Mouse (Mus musculus): ENCODE results near the gene Nfkbib. TPM values are rescaled to one million over a fixed set of nuclear protein-coding genes. Genes with fewer than 3 reads are reported as not detected.

Nfkbib gene
- total and polyA plus RNA-seq, 3 experiments, result 30.5 to 101 (median 59.3) TPM

DNA sequence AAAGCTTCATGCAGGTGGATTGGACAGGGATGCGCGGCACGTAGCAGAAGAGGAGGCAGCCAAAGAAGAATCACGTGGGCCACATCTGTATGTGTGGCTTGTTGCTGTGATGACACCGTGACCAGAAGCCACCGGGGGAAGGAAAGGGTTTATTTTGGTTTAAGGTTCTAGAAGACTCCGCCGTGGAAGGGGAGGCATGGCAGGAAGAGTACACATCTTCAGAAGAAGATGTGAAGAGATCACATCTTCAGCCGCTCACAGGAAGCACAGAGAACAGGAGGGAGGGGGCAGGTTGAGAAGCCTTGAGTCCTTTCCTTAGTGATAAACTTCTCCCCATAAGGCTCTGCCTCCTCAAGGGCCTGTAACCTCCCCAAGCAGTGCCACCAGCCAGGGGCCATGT is 32.7 kb upstream of the Nfkbib start:
- Histone ChIP-seq H3K79me2 (replicated peaks; ENCODE audit: control insufficient read depth, extremely low read depth, insufficient read depth, poor library complexity, severe bottlenecking) (peaks cover 12% of the 10 kb centered on the region), H3K4me2 (ENCODE audit: insufficient read depth, low read depth, poor library complexity, severe bottlenecking) (no peak overlapping the region), H3K4me3 (replicated peaks in 1 of 3; ENCODE audit: low read depth in 2 of 3, low read length in 2 of 3, poor library complexity in 1 of 3) (no peak overlapping the region), H3K36me3 (replicated peaks in 1 of 2; ENCODE audit: control insufficient read depth in 1 of 2, insufficient read depth in 1 of 2, low read length in 1 of 2) (peaks cover 21 to 32% of the 10 kb centered on the region in 2 experiments), H3K9ac (ENCODE audit: insufficient read depth, low read depth) (no peak overlapping the region), H3K27me3 (replicated peaks) (no peaks in the 10 kb centered on the region), H3K27ac (ENCODE audit: insufficient read depth, low read depth) (no peak overlapping the region), H3K9me3 (replicated peaks; ENCODE audit: low read length) (no peaks in the 10 kb centered on the region), H3K4me1 (ENCODE audit: control insufficient read depth in 1 of 2, insufficient read depth in 2 of 2) (peaks cover 14 to 42% of the 10 kb centered on the region in 2 experiments)
- dilution Hi-C loops (cut with MboI; ENCODE audit: extremely low pct_ligation_motif_present, extremely low pct_unique_long_range_greater_than_20kb, low sequenced_read_pairs) (no loop called here), in situ Hi-C loops (cut with MboI; ENCODE audit: low pct_ligation_motif_present, low pct_unique_long_range_greater_than_20kb, low sequenced_read_pairs) (loop anchor here (5.0 to 25.0 kb wide), 2 partner anchors 67 to 237 kb away; no protein-coding TSS in a partner anchor)
- TF ChIP-seq POLR2AphosphoS2 (IDR thresholded peaks at IDR 0.05; ENCODE audit: low read depth, low read length) (0 out of 2 replicates have a peak, but pooled peaks have one; percentile 20), PAX5 (IDR thresholded peaks at IDR 0.05; ENCODE audit: low read length) (no peak)
- no peak for DNase-seq (ENCODE audit: extremely low read depth)

DNA sequence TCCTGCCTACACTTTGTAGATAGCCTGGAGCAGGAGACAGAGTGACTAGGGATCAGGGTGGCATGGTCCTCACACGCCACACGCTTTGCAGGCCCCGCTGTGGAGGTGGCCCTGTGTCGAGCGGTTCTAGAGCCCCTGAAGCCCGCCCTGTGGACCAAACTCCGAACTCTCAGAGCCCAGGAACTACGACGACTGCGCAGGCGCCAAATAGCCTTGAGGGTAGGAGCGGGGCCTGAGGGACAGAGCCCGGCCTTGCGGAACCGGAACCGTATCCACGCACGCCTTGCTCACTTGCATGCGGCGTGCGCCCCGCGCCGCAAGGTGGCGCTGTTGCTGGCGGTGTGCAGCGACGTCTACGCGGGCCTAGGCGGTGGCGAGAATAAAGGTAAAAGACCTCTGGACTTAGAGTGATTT is 29.3 kb upstream of the Nfkbib start:
- Histone ChIP-seq H3K9ac (ENCODE audit: insufficient read depth, low read depth) (peak overlapping the region; percentile 86), H3K4me3 (replicated peaks in 1 of 3; ENCODE audit: low read depth in 2 of 3, low read length in 2 of 3, poor library complexity in 1 of 3) (peak overlapping the region; percentile 64 to 87 (median 84)), H3K79me2 (replicated peaks; ENCODE audit: control insufficient read depth, extremely low read depth, insufficient read depth, poor library complexity, severe bottlenecking) (peaks cover 12% of the 10 kb centered on the region), H3K9me3 (replicated peaks; ENCODE audit: low read length) (no peaks in the 10 kb centered on the region), H3K4me1 (ENCODE audit: control insufficient read depth in 1 of 2, insufficient read depth in 2 of 2) (peaks cover 18 to 39% of the 10 kb centered on the region in 2 experiments), H3K4me2 (ENCODE audit: insufficient read depth, low read depth, poor library complexity, severe bottlenecking) (peak overlapping the region; percentile 85), H3K27ac (ENCODE audit: insufficient read depth, low read depth) (peak overlapping the region; percentile 90), H3K27me3 (replicated peaks) (no peaks in the 10 kb centered on the region), H3K36me3 (replicated peaks in 1 of 2; ENCODE audit: control insufficient read depth in 1 of 2, insufficient read depth in 1 of 2, low read length in 1 of 2) (peaks cover 21 to 32% of the 10 kb centered on the region in 2 experiments)
- peak; percentile 94 for DNase-seq (ENCODE audit: extremely low read depth)
- dilution Hi-C loops (cut with MboI; ENCODE audit: extremely low pct_ligation_motif_present, extremely low pct_unique_long_range_greater_than_20kb, low sequenced_read_pairs) (no loop called here), in situ Hi-C loops (cut with MboI; ENCODE audit: low pct_ligation_motif_present, low pct_unique_long_range_greater_than_20kb, low sequenced_read_pairs) (loop anchor here (5.0 to 25.0 kb wide), 2 partner anchors 71 to 241 kb away; no protein-coding TSS in a partner anchor)
- TF ChIP-seq ZMIZ1 (IDR thresholded peaks at IDR 0.05; ENCODE audit: low read depth, low read length) (peak; percentile 15; the same call in 1 of the 2 replicates), POLR2A (IDR thresholded peaks at IDR 0.05; ENCODE audit: low read depth, low read length) (peak; percentile 61), MAZ (IDR thresholded peaks at IDR 0.05; ENCODE audit: low read depth, low read length) (peak; percentile 66; the same call in 1 of the 2 replicates), SIN3A (IDR thresholded peaks at IDR 0.05; ENCODE audit: low read length) (peak; percentile 84), USF1 (IDR thresholded peaks at IDR 0.05; ENCODE audit: low read depth, low read length) (no peak), ZNF384 (IDR thresholded peaks at IDR 0.05; ENCODE audit: low read depth, low read length) (peak; percentile 79), MYC (IDR thresholded peaks at IDR 0.05; ENCODE audit: low read depth, low read length) (peak; percentile 97), BHLHE40 (IDR thresholded peaks at IDR 0.05; ENCODE audit: low read depth, low read length) (peak; percentile 94), MAX (IDR thresholded peaks at IDR 0.05; ENCODE audit: low read length) (peak; percentile 95), ELF1 (IDR thresholded peaks at IDR 0.05; ENCODE audit: low read depth, low read length) (peak; percentile 89), E2F4 (IDR thresholded peaks at IDR 0.05; ENCODE audit: insufficient replicate concordance, low read depth, low read length) (no peak), POLR2AphosphoS2 (IDR thresholded peaks at IDR 0.05; ENCODE audit: low read depth, low read length) (no peak), KAT2A (IDR thresholded peaks at IDR 0.05; ENCODE audit: insufficient replicate concordance, low read length) (0 out of 2 replicates have a peak, but pooled peaks have one; percentile 48), EP300 (IDR thresholded peaks at IDR 0.05; ENCODE audit: low read length) (no peak), NELFE (IDR thresholded peaks at IDR 0.05; ENCODE audit: low read depth, low read length) (peak; percentile 57; the same call in 1 of the 2 replicates), USF2 (conservative IDR thresholded peaks at IDR 0.05; ENCODE audit: low read depth, low read length) (no peak; the same call in 1 of the 2 replicates), TBP (conservative IDR thresholded peaks at IDR 0.05; ENCODE audit: low read depth, low read length) (no peak), MXI1 (IDR thresholded peaks at IDR 0.05; ENCODE audit: low read depth, low read length) (peak; percentile 93), ZC3H11A (IDR thresholded peaks at IDR 0.05; ENCODE audit: low read depth, low read length) (peak; percentile 48; the same call in 1 of the 2 replicates), RCOR1 (conservative IDR thresholded peaks at IDR 0.05; ENCODE audit: low read depth, low read length) (0 out of 2 replicates have a peak, but pooled peaks have one; percentile 29), SMC3 (IDR thresholded peaks at IDR 0.05; ENCODE audit: low read depth, low read length) (peak; percentile 93), JUN (IDR thresholded peaks at IDR 0.05; ENCODE audit: insufficient read depth, low read depth, low read length) (no peak), IRF4 (IDR thresholded peaks at IDR 0.05; ENCODE audit: low read depth, low read length) (peak; percentile 77), ETS1 (conservative IDR thresholded peaks at IDR 0.05; ENCODE audit: low read depth, low read length) (peak; percentile 40; the same call in 1 of the 2 replicates), CTCF (conservative IDR thresholded peaks at IDR 0.05 in 1 of 2, IDR thresholded peaks at IDR 0.05 in 1 of 2; ENCODE audit: low read depth in 2 of 2, low read length in 2 of 2) (peak; percentile 68 to 97), MAFK (IDR thresholded peaks at IDR 0.05; ENCODE audit: insufficient replicate concordance, low read length) (no peak), CHD2 (IDR thresholded peaks at IDR 0.05; ENCODE audit: low read length) (no peak), PAX5 (IDR thresholded peaks at IDR 0.05; ENCODE audit: low read length) (no peak), CHD1 (IDR thresholded peaks at IDR 0.05; ENCODE audit: low read depth, low read length) (no peak), RAD21 (IDR thresholded peaks at IDR 0.05; ENCODE audit: low read depth, low read length) (peak; percentile 82), TCF12 (IDR thresholded peaks at IDR 0.05; ENCODE audit: low read depth, low read length) (peak; percentile 80), JUND (conservative IDR thresholded peaks at IDR 0.05; ENCODE audit: low read depth, low read length) (no peak), GABPA (IDR thresholded peaks at IDR 0.05; ENCODE audit: insufficient replicate concordance, low read depth, low read length) (no peak)
